Mouse (Mus musculus): Measurements from ENCODE around the gene Gm9376. TPM values are rescaled to one million over a fixed set of nuclear protein-coding genes. Genes with fewer than 3 reads are reported as not detected.

Gm9376 gene
- polyA plus RNA-seq, 1 experiment from 2014 or later = not detected

- H3K4me2 ChIP-seq (replicated peaks) = no peak overlapping the region
- WGBS = 95% methylated on average over 6 of the region's 6 CpGs
- no peaks in the 10 kb centered on the region for H3K36me3 ChIP-seq
- no peaks in the 10 kb centered on the region for H3K9me3 ChIP-seq
- ATAC-seq = no peak
- H3K9ac ChIP-seq (replicated peaks) = no peak overlapping the region
- H3K27me3 ChIP-seq = no peaks in the 10 kb centered on the region
- H3K4me3 ChIP-seq (replicated peaks) = no peak overlapping the region
- no peaks in the 10 kb centered on the region for H3K4me1 ChIP-seq (replicated peaks)
- H3K27ac ChIP-seq = no peak overlapping the region
Observed at GRCm38 (mm10) chr14:118290009-118290408, 23.2 kb downstream of the Gm9376 start.

DNA sequence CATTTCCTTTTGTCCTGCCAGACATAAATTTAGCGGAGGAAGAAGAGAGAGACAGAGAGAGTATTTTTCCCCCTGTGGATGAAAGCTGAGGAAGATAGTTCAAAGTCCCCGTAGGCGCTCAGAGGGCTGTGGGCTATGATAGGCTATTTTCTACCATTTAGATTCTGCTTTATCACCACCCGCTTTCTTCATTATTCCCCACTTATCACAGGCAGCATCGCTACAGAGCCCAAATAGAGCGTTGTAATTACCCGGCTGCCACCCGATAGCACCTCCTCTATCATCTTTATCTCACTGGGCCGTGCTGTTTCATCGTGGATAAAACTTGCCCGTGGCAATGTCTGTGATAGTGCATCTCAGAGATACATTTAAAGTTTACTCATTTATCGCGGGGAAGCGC is 35.8 kb downstream of the Gm9376 start:
- no peaks in the 10 kb centered on the region for H3K4me1 ChIP-seq (replicated peaks)
- H3K27me3 ChIP-seq = no peaks in the 10 kb centered on the region
- 62% methylated on average over 14 of the region's 14 CpGs for WGBS
- no peaks in the 10 kb centered on the region for H3K9me3 ChIP-seq
- no peak for ATAC-seq
- H3K27ac ChIP-seq = no peak overlapping the region
- H3K9ac ChIP-seq (replicated peaks) = no peak overlapping the region
- no peak overlapping the region for H3K4me3 ChIP-seq (replicated peaks)
- no peak overlapping the region for H3K4me2 ChIP-seq (replicated peaks)
- H3K36me3 ChIP-seq = no peaks in the 10 kb centered on the region

DNA sequence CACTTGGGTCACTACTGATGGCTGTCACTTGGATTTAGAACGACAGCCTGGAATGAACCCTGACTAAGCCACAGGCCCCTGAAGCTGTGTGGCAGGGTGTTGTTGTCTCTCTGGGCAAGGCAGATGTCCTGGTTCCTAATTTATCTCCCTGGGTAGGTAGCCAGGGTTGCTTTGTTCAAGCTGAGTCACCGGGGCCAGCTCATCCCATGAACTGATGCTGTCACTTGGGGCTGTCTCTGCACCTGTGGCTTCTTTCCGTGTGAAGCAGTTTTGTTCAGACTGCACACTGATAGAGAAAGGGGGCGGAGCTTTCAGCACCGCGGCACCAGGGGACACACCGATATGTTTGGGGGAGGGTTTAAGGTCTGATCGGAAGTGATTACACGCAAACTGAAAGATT is 37.8 kb downstream of the Gm9376 start:
- no peak overlapping the region for H3K9ac ChIP-seq (replicated peaks)
- H3K4me3 ChIP-seq (replicated peaks) = no peak overlapping the region
- no peaks in the 10 kb centered on the region for H3K9me3 ChIP-seq
- no peaks in the 10 kb centered on the region for H3K27me3 ChIP-seq
- no peaks in the 10 kb centered on the region for H3K4me1 ChIP-seq (replicated peaks)
- no peak overlapping the region for H3K4me2 ChIP-seq (replicated peaks)
- no peak for ATAC-seq
- H3K36me3 ChIP-seq = no peaks in the 10 kb centered on the region
- no peak overlapping the region for H3K27ac ChIP-seq
- WGBS = 75% methylated on average over 9 of the region's 9 CpGs

DNA sequence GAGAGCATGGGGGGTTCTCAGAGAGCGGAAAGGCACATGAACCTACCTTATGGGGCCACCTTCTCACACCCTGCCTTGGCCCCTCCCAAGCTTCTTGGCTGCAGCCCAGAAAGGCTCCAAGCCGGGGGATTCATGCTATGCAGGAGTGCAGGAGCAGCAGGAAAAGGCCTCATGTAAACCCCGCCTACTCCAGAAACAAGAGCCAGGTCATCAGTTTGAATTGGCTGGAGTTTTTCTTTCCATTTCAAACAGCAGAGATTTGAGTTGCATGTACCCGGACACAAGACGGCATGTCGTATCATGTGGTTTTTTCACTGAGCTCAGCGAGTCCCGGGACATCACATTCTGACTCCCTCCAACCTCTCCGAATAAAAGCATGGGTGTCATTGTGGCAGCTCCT is 39.2 kb downstream of the Gm9376 start:
- H3K36me3 ChIP-seq = no peaks in the 10 kb centered on the region
- H3K4me2 ChIP-seq (replicated peaks) = no peak overlapping the region
- H3K9me3 ChIP-seq = no peaks in the 10 kb centered on the region
- 79% methylated on average over 9 of the region's 9 CpGs for WGBS
- H3K4me3 ChIP-seq (replicated peaks) = no peak overlapping the region
- H3K9ac ChIP-seq (replicated peaks) = no peak overlapping the region
- H3K4me1 ChIP-seq (replicated peaks) = no peaks in the 10 kb centered on the region
- H3K27me3 ChIP-seq = no peaks in the 10 kb centered on the region
- H3K27ac ChIP-seq = no peak overlapping the region
- no peak for ATAC-seq

DNA sequence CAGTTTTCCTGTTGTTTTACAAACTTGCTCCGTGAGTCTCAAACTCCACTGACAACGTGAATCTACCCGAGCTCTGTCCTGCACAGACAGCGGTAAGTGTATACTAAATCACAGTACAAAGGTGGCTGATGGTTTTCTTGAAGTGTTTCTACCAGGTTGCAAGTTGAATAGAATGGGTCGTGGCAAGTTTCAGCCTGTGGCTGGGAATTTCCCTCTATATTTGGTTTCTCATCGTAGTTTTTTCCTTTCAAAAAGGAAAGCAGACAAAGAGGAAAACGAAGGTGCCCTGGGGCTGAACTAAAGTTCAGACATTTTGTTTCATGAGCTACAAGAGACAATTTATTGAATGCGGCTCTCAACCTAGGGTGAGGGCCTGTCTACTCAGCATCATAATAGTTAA is 40.3 kb downstream of the Gm9376 start:
- ATAC-seq = no peak
- WGBS = 82% methylated on average over 8 of the region's 8 CpGs

DNA sequence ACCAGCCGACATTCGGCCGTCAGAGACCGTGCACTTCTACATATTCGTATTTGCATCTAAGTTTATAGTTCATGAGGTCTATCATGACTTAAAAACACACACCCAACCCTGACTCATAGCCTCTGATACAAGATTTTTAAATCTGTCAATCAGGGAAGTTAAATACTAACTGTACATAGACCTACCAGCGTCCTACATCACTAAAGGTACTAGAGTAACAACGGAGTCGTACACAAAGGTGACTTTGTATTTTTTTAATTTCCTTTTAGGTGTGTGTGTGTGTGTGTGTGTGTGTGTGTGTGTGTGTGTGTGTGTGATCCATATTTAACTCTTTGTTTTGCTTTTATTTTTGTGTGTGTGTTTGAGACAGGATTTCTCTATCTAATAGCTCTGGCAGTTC is 44.9 kb downstream of the Gm9376 start:
- Histone ChIP-seq H3K27me3 (no peaks in the 10 kb centered on the region), H3K36me3 (no peaks in the 10 kb centered on the region), H3K4me2 (replicated peaks) (no peak overlapping the region), H3K27ac (no peak overlapping the region), H3K4me1 (replicated peaks) (no peaks in the 10 kb centered on the region), H3K9ac (replicated peaks) (no peak overlapping the region), H3K4me3 (replicated peaks) (no peak overlapping the region), H3K9me3 (no peaks in the 10 kb centered on the region)
- ATAC-seq = no peak
- WGBS = 96% methylated on average over 8 of the region's 8 CpGs

More for the DNA sequence above, 40.3 kb downstream of the Gm9376 start:
- Histone ChIP-seq H3K4me3 (replicated peaks) (no peak overlapping the region), H3K4me1 (replicated peaks) (no peaks in the 10 kb centered on the region), H3K4me2 (replicated peaks) (no peak overlapping the region), H3K27ac (no peak overlapping the region), H3K9me3 (no peaks in the 10 kb centered on the region), H3K36me3 (no peaks in the 10 kb centered on the region), H3K27me3 (no peaks in the 10 kb centered on the region), H3K9ac (replicated peaks) (no peak overlapping the region)

DNA sequence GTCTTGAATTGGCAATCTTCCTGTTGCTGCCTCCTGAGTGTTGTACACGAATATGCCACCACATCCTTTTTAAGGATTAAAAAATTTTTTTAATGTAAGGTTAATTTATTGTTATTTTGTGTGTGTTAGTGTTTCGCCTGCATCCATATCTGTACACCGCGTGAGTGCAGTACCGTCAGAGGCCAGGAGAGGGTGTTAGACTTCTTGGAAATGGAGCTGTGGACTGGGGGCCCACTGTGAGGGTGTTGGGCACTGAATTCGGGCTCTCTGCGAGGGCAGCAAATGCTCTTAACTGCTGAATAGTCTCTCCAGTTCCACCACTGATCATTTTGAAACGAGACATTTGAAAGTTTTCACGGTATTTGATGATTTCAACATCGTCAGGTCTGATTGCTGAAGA is 45.9 kb downstream of the Gm9376 start:
- H3K9me3 ChIP-seq = no peaks in the 10 kb centered on the region
- no peak overlapping the region for H3K4me2 ChIP-seq (replicated peaks)
- no peak overlapping the region for H3K4me3 ChIP-seq (replicated peaks)
- no peaks in the 10 kb centered on the region for H3K36me3 ChIP-seq
- H3K27ac ChIP-seq = no peak overlapping the region
- 95% methylated on average over 10 of the region's 10 CpGs for WGBS
- no peak overlapping the region for H3K9ac ChIP-seq (replicated peaks)
- ATAC-seq = no peak
- no peaks in the 10 kb centered on the region; the same call in 1 of the 2 replicates for H3K4me1 ChIP-seq (replicated peaks)
- peaks cover 6% of the 10 kb centered on the region for H3K27me3 ChIP-seq

DNA sequence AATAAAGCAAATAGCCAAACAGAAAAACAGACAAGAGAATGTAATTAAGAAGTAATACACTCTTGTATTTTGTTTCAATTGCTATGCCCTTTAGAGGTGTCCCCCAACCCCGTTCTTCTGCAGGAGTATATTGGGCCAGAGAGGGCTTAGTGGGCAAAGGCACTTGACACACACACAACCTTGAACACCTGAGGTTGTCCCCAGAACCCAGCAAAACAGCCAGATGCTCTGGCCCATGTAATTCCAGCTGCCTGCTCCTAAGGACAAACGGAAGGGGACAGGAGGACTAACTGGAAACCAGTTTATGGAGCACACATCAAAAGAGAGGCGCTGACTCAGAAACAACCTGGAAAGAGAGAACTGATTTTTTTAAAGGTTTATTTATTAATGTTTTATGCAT is 47.2 kb downstream of the Gm9376 start:
- H3K27me3 ChIP-seq = peaks cover 18% of the 10 kb centered on the region
- H3K36me3 ChIP-seq = no peaks in the 10 kb centered on the region
- no peaks in the 10 kb centered on the region; the same call in 1 of the 2 replicates for H3K4me1 ChIP-seq (replicated peaks)
- 91% methylated on average over 3 of the region's 3 CpGs for WGBS
- no peak for ATAC-seq
- H3K9ac ChIP-seq (replicated peaks) = no peak overlapping the region
- H3K4me2 ChIP-seq (replicated peaks) = no peak overlapping the region
- H3K27ac ChIP-seq = no peak overlapping the region
- H3K4me3 ChIP-seq (replicated peaks) = no peak overlapping the region
- no peaks in the 10 kb centered on the region for H3K9me3 ChIP-seq

DNA sequence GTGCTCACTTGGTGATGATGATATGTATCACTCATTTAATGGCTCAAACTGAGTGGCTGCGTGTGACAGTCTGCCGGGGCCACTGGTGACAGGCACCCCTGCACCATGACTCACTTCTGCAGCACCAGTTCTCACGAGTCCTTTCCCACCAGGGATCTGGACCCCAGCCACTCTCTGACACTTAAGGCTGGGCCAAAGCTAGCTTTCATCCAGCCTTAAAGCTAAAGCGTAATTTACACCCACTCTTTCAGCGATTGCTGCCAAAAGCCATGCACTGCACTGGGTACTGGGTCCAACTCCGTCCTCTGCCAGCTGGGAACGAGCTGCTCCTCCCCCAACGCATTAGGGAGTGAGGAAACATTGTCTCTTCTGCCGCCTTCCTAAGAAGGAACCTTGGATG is 50.5 kb downstream of the Gm9376 start:
- Histone ChIP-seq H3K36me3 (no peaks in the 10 kb centered on the region), H3K4me1 (replicated peaks) (peaks cover 8% of the 10 kb centered on the region), H3K9me3 (no peaks in the 10 kb centered on the region), H3K27me3 (peaks cover 45% of the 10 kb centered on the region), H3K9ac (replicated peaks) (no peak overlapping the region), H3K4me3 (replicated peaks) (no peak overlapping the region), H3K4me2 (replicated peaks) (no peak overlapping the region), H3K27ac (no peak overlapping the region)
- 78% methylated on average over 9 of the region's 9 CpGs for WGBS
- no peak for ATAC-seq

Small RNA genes within 50 kb of the gene (microRNA-seq; reads per million reads assigned to microRNA genes)
- not detected for gene Mir6241

Other genes with a start within 250 kb of the Gm9376 start
- gene Dct, start 214.7 kb upstream of the Gm9376 start, polyA plus RNA-seq (2015; fragmentation: Nextera tagmentation; extraction: Ambion mirVana) = 1.2 and 1.4 TPM in 2 replicates
- 20.8 and 21.0 TPM in 2 replicates for gene Tgds, start 134.2 kb upstream of the Gm9376 start, polyA plus RNA-seq (2015; fragmentation: Nextera tagmentation; extraction: Ambion mirVana)
- 33.4 and 34.6 TPM in 2 replicates for gene Gpr180, start 129.8 kb upstream of the Gm9376 start, polyA plus RNA-seq (2015; fragmentation: Nextera tagmentation; extraction: Ambion mirVana)
- gene Sox21, start 29.9 kb upstream of the Gm9376 start, polyA plus RNA-seq (2015; fragmentation: Nextera tagmentation; extraction: Ambion mirVana) = 12.2 and 16.7 TPM in 2 replicates